Mouse (Mus musculus): ENCODE data around the gene Fbln1.

The Fbln1 gene

DNA sequence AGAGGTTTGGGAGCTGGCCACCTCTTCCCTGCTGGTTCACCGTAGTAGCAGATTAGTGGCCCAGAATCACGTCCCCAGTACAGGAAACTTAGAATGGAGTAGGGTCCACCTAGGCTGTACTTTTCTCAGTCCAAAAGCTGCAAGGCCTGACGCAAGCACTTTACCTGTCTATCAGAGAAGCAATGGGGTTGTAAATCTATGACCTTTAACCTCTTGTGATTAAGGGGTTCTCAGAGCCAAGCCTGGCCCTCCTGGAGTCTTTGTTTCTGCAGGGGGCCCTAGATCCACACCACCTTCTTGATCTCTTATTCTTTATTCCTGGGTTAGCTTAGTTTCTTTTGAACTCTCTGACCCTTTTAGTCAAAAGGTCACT lies 940 bp downstream of the Fbln1 start:
- DNase-seq (ENCODE audit: inconsistent ontology term): no peak

DNA sequence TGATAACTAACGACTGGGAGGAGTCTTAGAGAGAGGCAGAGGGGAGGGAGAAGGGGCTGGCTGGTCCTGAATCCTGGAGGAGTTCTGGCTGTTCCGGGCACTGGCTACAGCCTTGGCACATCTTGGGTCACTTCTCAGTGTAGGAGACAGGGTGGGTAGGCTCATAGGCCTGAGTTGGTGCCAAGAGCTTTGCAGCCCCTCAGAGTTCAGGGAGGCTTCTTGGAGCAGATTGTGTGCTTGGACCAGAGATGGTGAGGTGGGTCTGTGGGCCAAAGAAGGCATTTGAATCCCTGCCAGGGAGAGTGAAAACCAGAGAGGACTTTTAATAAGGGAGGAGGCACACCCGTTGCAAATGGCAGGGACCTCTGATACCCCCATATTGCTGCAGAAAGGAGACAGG lies 1.3 kb downstream of the Fbln1 start:
- DNase-seq (ENCODE audit: inconsistent ontology term): no peak

DNA sequence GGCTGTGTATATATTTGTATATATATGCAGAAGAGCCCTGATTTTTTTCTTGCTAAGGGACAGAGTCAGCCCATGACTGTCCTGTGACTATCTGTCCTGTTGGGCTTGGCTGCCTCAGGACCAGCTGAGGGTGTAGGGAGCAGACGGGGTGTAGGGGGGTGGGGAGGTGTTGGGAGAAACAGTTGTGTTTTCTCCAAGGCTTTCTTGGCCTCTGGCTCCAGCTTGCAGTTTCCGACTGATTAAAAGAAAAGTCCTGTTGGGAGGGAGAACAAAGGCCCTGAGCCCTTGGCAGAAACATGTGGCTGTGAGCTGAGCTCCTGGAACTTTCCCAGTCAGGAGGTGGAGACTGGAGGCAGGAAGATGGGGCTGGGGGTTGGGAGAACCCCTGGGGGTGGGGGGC lies 2.0 kb downstream of the Fbln1 start:
- DNase-seq (ENCODE audit: inconsistent ontology term): peak; percentile 67

DNA sequence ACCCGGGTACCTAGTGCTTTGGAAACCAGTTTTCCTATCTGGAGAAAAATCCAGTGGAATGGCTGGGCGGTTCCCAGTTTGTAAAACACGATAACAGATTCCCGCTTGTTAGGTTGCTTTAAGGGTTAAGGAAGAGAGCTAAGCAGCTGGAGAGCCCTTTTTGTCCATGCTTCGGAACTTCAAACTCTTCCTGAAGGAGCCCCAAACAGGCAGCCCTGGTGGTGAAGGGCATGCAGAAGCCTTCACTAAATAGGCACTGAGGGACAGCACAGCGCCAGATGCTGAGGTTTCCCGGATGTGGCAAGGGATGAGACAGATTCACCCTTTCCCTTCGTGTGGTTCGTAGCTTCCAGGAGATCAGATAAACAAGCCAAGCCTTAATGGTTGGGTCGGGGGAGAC lies 2.6 kb downstream of the Fbln1 start:
- DNase-seq (ENCODE audit: inconsistent ontology term): no peak

DNA sequence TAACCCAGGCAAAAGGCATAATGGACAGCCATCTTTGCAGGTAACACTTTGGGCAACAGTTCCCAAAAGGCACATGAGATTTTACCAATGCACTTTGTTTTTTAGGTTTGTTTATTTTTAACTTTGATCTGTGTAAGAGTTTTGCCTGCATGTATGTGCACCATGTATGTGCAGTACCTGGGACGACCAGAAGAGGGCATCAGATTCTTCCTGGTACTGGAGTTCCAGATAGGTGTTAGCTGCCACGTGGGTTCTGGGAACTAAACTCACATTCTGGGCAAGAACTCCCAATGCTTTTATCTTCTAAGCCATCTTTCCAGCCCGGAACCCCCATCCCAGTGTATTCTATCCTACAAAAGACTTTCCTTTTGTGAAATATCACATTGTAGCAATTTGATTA lies 3.6 kb downstream of the Fbln1 start:
- no peak for DNase-seq (ENCODE audit: inconsistent ontology term)

DNA sequence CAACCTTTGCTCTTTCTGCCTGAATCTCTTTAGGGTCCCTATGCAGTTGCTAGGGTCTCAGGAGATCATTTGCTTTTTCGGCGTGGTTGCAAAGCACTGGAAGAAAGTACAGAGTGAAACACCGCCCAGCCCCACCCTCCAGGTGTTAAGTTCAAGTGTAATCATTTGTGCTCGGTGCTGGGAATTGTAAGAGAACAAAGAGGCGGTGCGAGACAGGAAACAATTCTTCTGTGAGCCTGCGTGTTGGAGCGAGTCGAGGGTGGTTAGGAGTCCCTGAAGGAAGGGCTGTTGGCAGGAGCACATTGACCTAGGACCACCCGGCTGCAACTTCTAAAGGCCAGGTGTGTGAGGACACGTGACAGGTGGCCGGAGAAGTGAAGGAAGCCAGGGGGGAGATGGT lies 4.9 kb downstream of the Fbln1 start:
- DNase-seq (ENCODE audit: inconsistent ontology term): no peak

DNA sequence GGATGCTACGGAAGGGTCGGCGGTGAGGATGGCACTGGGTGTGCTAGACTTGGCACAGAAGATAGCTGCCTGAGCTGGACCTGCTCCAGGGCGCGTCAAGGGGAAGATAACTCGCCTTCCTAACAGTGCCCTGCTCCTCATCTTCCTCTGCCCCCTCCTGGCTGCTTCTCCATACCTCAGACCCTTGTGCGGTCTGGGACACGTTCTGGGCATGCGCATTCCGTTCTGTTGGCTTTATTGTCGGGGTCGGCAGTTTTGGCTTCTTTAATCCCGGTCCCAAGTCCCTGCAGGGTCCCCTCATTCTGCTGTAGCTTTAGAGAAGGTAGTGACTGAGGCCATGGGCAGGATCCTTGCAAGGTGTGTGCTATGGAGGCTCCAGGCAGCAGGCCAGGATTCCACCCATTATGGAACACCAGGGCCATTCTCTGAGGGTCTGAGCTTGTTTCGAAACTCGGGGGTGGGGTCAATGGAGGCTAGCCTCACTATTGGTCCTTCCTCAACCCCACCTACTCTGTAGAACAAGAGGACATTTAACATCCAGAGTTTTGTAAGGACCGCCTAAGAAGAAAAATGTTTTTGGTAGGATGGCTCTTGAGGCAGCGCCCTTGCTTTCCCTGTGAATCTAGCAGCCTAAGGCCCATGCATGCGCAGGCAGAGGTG lies 5.5 kb downstream of the Fbln1 start:
- DNase-seq (ENCODE audit: inconsistent ontology term): no peak

DNA sequence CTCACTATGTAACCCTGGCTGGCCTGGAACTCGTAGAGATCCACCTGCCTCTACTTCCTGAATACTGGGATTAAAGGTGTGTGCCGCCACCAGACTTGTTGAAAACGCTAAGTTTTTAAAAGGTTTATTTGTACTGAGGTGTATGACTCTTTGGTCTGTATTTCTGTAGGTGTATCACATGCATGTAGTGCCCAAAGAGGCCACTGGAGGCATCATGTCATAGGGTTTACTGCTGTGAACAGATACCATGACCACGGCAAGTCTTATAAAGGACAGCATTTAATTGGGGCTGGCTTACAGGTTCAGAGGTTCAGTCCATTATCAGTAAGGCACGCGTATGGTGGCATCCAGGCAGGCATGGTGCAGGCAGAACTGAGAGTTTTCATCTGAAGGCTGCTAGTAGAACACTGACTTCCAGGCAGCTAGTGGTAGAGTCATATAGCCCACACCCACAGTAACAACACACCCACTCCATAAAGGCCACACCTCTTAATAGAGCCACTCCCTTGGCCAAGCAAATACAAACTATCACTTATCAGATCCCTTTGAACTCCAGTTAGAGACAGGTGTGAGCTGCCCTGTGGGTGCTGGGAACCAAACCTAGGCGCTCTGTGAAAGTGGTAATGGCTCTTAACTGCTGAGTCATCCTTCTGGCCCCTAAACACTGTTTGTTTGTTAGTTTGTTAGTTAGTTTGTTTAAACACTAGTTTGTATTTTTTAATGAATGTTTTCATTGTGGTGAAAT lies 10.5 kb downstream of the Fbln1 start:
- no peak for DNase-seq (ENCODE audit: inconsistent ontology term)

DNA sequence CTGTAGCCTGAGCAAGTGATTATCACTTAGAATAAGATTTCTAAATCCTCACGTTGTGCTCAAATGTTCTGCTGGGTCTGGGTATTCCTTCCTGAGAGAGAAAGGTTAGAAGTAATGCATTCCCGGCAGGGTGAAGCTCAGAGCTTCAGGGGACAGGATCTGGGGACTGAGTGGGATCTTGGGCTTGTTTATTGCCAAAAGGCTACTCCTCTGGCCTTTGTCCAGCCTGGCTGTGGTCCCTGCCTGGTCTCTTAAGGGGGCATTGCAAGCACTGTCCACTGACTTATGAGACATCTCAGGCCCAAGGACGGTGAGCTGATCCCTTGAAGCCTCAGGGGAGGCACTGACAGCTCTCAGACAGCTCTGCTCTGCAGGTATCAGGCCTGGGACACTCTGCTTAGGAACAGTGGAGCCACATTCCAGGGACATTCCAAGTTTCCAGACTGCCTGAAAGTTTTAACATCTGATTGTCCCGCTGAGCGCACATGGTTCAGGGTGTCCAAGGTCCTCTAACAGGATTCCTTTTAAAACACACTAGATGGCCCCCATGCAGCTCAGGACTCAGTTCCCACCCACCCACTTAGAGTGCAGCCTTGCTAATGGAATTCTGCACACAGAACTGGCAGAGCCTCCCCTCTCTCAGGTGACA lies 13.0 kb downstream of the Fbln1 start:
- DNase-seq (ENCODE audit: inconsistent ontology term): no peak

DNA sequence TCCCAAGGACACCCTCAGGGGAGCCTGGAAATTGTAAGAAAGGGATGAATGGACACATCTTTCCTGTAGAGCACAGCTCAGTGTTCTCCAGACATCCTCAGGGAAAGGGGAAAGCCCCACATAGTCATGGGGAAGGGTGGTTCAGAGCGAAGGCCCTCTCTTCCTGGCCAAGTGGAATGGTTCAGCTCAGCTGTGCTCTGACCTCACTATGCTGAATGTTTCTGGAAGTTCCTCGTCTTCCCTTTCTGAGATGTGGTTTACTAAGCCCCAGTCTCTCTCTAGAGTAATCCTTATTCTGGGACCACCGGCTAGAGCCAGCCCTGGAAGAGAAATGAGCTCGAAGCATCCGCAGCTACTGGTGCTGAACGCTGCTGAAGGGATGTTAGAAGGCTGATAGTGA lies 14.6 kb downstream of the Fbln1 start:
- DNase-seq (ENCODE audit: inconsistent ontology term): no peak

DNA sequence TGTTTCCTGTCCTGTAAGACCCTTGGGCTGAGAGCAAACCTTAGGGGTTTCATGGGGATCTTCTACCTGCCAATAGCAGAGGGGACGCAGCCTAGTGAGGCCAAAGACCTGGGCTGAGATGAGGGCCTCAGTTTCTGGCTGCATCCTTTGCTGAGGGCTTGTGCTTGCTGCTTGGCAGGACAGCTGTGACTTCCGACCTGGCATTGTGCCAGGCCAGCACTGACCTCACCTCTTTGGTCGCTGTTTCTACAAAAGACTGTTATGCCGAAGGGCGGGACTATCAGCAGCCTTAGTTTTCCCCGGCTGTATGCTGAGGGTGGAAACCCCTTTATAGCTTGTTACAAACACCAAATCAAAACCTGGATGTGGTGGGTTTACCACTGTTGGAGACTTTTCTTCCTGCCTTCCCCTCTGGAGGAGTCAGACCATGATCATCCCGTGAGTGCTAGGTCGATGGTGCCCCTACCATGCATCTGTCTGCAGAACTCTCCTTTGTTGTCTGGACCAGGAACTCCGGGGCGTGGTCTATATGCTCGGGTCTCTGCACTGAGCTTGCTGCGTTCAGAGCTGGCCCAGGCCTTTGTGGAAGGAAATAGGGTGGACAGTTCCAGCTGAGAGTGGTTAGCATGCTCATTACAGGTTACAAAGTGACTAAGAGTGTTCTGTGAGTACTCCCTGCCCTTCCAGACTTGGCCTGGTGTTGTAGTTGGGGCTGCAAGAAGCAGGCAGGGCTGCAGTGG lies 15.5 kb downstream of the Fbln1 start:
- no peak for DNase-seq (ENCODE audit: inconsistent ontology term)

DNA sequence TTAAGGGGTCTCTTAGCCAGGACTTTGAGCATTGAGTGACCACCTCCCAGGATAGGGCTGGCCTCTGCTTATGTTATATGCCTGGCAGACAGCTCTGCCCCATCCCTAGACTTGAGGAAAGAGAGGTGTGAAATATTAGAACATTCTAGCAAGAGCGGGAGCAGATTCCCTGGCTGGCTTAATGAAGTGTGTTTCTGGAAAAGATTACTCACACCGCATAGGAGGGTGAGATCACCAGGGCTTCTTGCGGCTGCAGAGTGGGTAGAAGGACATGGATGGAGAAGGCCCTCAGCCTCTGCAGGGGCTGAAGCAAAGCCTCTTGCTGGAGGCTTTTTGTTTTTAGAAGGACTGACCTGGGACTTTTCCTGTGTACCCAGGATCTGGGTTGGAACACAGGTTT lies 19.9 kb downstream of the Fbln1 start:
- DNase-seq (ENCODE audit: inconsistent ontology term): no peak

DNA sequence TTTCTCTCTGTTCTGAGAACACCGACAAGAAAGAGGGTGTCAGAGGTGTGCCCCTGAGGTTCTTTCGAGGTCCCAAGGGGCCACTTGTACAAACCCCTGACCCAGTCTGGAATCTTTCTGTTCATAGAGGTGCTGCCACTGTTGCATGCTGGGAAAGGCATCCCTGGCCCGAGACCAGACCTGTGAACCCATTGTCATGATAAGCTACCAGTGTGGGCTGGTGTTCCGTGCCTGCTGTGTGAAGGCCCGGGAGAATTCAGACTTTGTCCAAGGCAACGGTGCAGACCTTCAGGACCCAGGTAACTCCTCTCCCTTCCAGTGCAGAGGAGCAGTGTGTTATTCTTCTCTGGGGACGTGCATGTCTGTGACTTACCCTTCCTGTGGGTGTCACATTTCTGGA lies 21.1 kb downstream of the Fbln1 start:
- DNase-seq (ENCODE audit: inconsistent ontology term): no peak

DNA sequence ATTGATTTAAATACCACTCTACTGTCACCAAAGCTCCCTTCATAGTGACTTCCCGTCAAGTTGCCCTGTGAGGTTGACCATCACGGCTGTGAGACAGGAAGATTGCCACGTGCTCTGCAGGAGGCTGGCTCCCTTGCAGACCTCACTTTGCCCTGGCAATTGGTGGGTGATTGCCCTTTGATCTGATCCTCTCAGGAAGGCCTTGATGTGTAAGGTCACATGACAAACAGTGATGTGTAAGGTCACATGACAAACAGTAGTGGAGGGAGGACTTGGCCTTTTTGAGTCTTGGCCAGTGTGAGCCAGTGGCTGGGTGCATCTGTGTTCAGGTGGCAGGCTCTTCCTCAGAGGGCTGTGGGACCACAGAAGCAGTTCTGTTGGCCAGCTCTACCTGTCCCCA lies 22.8 kb downstream of the Fbln1 start:
- no peak for DNase-seq (ENCODE audit: inconsistent ontology term)

DNA sequence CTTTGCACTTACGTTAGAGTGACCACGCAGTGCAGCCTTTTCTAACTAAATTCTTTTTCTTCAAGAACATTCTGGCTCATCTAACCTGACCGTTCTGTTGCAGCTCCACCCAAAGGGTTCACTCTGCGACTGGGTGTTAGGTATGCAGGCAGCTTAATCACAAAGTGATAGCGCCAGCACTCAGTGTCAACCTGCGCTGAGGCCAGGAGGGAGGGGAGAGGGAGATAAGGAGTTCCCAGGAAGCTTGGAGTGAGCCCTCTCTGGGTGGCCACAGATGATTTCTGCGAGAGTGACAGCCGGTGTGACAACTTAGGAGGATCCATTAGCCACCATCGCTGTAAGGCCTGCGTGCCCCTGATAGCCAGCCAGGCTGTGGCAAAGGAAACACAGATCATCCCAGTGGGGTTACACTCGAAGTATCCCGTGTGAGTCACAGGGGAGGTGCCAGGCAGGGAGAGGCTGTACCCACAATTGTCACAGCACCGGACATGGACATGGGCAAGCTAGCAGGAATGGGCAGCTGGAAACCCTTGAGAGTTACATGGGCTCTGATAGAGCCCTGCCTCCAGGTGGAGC lies 24.3 kb downstream of the Fbln1 start:
- no peak for DNase-seq (ENCODE audit: inconsistent ontology term)

DNA sequence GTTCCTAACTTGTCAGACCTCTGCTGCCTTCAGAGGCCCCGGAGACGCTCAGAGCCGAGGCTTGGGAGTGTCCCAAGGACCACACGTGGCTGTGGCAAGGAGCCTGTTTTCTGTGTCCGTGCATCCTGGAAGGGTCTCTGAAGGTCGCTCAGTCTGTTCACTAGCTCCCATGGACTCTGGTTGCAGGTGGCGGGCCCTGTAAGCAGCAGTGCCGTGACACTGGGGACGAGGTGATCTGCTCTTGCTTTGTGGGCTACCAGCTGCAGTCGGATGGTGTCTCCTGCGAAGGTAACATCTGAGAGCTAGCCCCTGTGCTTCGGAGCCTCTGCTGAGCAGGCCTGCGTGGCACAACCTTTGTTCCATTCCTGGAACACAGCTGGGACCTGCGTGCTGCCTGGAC lies 24.9 kb downstream of the Fbln1 start:
- DNase-seq (ENCODE audit: inconsistent ontology term): no peak

DNA sequence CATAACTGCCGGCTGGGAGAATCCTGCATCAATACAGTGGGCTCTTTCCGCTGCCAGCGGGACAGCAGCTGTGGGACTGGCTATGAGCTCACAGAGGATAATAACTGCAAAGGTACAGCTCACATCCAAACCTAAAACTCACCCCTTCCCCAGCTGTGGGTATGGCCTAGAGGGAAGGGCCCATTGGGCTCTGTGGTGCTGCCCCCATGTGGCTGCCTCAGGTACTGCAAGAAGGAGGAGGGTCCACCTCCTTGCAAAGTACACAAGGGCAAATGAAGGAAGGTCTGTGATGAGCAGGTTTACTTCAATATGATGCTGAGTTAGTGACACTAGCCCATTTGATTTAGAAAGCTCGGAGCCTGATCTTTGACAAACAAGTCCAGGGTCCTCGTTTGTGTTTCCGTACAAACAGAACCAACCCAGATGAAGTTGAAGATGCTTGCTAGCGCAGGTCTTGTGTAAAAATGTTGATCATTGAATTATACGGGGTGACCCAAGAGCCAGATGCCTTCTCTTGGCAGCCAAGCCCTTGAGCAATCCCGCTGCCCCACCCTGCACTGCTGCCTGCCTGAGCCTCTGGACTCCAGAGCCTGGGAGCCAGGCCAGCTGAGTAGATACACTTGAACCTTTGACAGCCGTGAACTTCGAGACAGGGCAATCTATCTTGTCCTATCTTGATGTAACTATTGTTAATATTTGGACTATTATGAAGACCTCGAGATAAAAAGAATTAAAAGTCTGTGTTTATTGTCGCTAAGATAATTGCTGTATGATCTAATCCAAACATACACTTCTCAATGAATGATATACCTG lies 25.9 kb downstream of the Fbln1 start:
- peak; percentile 11 for DNase-seq (ENCODE audit: inconsistent ontology term)

DNA sequence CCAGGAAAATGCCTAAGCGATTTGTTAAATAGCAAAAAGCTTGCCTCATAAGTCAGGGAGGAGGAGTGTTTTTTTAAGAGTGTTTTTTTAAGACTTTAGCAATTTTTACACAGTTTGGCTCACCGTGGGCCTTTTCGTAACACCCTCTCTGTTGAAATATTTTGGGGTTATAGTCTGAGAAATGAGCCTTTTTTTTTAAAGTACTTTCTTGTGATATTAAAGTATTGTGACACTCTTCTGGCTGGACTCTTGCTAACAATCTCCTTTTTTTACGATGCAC lies 26.4 kb downstream of the Fbln1 start:
- no peak for DNase-seq (ENCODE audit: inconsistent ontology term)

DNA sequence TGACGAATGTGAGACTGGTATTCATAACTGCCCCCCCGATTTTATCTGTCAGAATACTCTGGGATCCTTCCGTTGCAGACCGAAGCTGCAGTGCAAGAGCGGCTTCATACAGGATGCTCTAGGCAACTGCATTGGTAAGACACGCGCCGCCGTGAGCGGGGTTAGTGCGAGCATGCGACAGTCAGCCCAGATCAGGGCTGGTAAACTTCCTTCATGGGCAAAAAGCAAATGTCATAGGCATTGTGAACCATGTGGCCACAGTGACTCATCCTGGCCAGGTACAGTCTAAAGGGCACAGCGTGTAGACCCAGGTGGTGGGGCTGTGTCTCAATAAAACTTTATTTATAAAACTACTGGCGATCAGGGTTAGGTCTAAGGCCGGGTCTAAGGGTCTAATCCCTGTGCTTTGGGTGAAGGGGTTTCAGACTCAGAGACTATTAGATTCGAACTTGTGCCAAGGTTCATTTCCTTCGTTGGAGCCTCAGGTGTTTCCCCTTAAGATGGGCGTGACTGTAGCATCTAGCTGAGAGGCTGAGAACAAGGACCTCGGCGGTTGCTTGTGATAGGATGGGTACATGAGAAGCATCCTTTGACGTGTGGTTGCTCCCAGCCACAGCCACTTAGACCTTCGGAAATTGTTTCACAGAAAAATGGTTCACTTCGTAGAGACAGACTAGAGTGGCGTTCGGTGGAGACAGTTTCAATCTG lies 26.9 kb downstream of the Fbln1 start:
- DNase-seq (ENCODE audit: inconsistent ontology term): no peak

DNA sequence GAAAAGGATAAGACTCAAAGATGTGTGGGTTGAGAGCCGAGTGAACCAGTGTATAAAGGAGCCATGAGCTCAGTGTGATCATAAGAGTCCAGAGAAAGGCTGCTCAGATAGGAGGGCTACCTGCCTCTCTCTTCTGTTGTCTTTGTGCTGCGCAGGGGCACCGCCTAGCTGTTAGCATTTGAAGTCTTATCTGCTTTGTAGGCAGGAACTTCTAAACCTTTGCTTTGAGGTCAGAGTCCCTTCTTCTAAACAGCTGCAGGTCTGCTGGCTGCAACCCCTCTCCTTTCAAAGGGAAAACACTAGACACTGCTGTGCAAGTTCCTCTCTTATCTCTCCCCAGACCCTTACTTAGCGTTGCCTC lies 27.5 kb downstream of the Fbln1 start:
- no peak for DNase-seq (ENCODE audit: inconsistent ontology term)

DNA sequence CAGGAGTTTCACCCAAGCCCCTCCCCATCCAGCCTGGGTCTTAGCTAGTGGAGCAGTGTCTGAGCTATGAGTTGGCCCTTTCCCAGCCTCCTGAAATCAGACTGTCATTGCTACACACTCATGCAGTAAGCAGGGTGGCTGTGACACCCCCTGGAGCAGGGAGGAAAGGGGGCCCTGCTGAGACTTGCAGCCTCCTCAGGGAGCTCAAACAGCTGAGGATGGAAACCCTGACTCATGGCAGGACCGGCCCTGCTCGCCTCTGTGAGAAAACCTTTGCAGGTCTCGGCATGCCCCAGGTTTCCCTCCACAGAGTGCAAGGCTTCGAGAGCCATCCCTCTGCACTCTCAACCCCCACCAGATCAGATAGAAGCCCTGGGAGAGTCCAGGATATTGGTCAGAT lies 27.9 kb downstream of the Fbln1 start:
- no peak for DNase-seq (ENCODE audit: inconsistent ontology term)

Measured in Muller cell, postnatal 12 days (primary cell).